Mouse (Mus musculus) MEL (cell line): ENCODE measurements around the gene Rabgap1l. TPM values are rescaled to one million over a fixed set of nuclear protein-coding genes. Genes with fewer than 3 reads are reported as not detected.

Source experiments
- DNase-seq: peaks from one replicate; pipeline ENCODE4 v3.0.0; 2011; ENCODE audit warnings: low read depth, low spot score
- H3K27ac ChIP-seq: 2 replicates; pipeline ENCODE4 v1.5.1; 2012; ENCODE audit warnings: low read depth, mild to moderate bottlenecking, control low read depth, low read length, moderate library complexity; ENCODE audit not compliant: control insufficient read depth
- H3K27me3 ChIP-seq, 2 experiments: fragments of 150-350 bp in 1 of 2; sonication (generic) in 1 of 2; 2 replicates each; pipeline ENCODE4 v1.6.1; 2012; ENCODE audit warnings: low read length in 2 of 2, mild to moderate bottlenecking in 2 of 2, improper control_type of control experiment in 1 of 2, moderate library complexity in 1 of 2; ENCODE audit not compliant: insufficient read depth in 2 of 2, control insufficient read depth in 1 of 2
- H3K36me3 ChIP-seq, 2 experiments: 2 replicates each; pipeline ENCODE4 v1.6.1; 2012 to 2014; ENCODE audit warnings: low read length in 2 of 2, improper control_type of control experiment in 1 of 2, inconsistent platforms in 1 of 2, mild to moderate bottlenecking in 1 of 2; ENCODE audit not compliant: insufficient read depth in 2 of 2, control insufficient read depth in 1 of 2
- H3K4me1 ChIP-seq, 2 experiments: fragments of 150-350 bp in 1 of 2; sonication (generic) in 1 of 2; 2 replicates each; pipeline ENCODE4 v1.6.1; 2012; ENCODE audit warnings: low read length in 2 of 2, improper control_type of control experiment in 1 of 2, mild to moderate bottlenecking in 1 of 2; ENCODE audit not compliant: insufficient read depth in 2 of 2, control insufficient read depth in 1 of 2
- H3K4me3 ChIP-seq, 2 experiments: fragments of 150-350 bp in 1 of 2; sonication (generic) in 1 of 2; 2 replicates each; pipeline ENCODE4 v1.5.1; 2012; ENCODE audit warnings: low read depth in 2 of 2, low read length in 2 of 2, mild to moderate bottlenecking in 2 of 2, moderate library complexity in 2 of 2, control low read depth in 1 of 2, improper control_type of control experiment in 1 of 2; ENCODE audit not compliant: control insufficient read depth in 1 of 2, insufficient read depth in 1 of 2
- H3K79me2 ChIP-seq: 2 replicates; pipeline ENCODE4 v1.6.1; 2012; ENCODE audit warnings: mild to moderate bottlenecking, low read length, moderate library complexity; ENCODE audit not compliant: control insufficient read depth, poor library complexity, insufficient read depth
- H3K9ac ChIP-seq: 2 replicates; pipeline ENCODE4 v1.6.1; 2012; ENCODE audit warnings: low read depth, mild to moderate bottlenecking, control low read depth, low read length, moderate library complexity; ENCODE audit not compliant: control insufficient read depth, poor library complexity, severe bottlenecking
- H3K9me3 ChIP-seq: fragments of 150-350 bp; sonication (generic); replicated peaks from 2 replicates; pipeline ENCODE4 v1.6.1; 2012; ENCODE audit warnings: mild to moderate bottlenecking, low read length, improper control_type of control experiment, moderate library complexity; ENCODE audit not compliant: insufficient read depth
- CHD1 ChIP-seq: IDR thresholded peaks from 2 replicates; pipeline ENCODE4 v1.6.1; 2012; ENCODE audit warnings: low read depth, mild to moderate bottlenecking, inconsistent platforms, low read length, improper control_type of control experiment
- CHD2 ChIP-seq: IDR thresholded peaks from 2 replicates; pipeline ENCODE4 v1.6.1; 2011; ENCODE audit warnings: low read length, improper control_type of control experiment
- CTCF ChIP-seq, 3 experiments: IDR thresholded peaks in 2 of 3; conservative IDR thresholded peaks in 1 of 3; 2 replicates each; pipeline ENCODE4 v1.5.1; 2011 to 2012; ENCODE audit warnings: low read length in 3 of 3, low read depth in 2 of 3, mild to moderate bottlenecking in 2 of 3, improper control_type of control experiment in 1 of 3, inconsistent platforms in 1 of 3, mixed read lengths in 1 of 3, moderate library complexity in 1 of 3; ENCODE audit not compliant: control insufficient read depth in 1 of 3, insufficient read depth in 1 of 3, poor library complexity in 1 of 3, severe bottlenecking in 1 of 3
- E2F4 ChIP-seq: IDR thresholded peaks from 2 replicates; pipeline ENCODE4 v1.6.1; 2011; ENCODE audit warnings: low read depth, low read length, improper control_type of control experiment, borderline replicate concordance
- EP300 ChIP-seq, 2 experiments: IDR thresholded peaks; 2 replicates each; pipeline ENCODE4 v1.6.1; 2011; ENCODE audit warnings: improper control_type of control experiment in 2 of 2, low read length in 2 of 2, low read depth in 1 of 2, mild to moderate bottlenecking in 1 of 2
- ETS1 ChIP-seq: IDR thresholded peaks from 2 replicates; pipeline ENCODE4 v1.6.1; 2012; ENCODE audit warnings: low read depth, mild to moderate bottlenecking, inconsistent platforms, low read length, improper control_type of control experiment, moderate library complexity
- GABPA ChIP-seq: IDR thresholded peaks from 2 replicates; pipeline ENCODE4 v1.6.1; 2012; ENCODE audit warnings: low read depth, mild to moderate bottlenecking, inconsistent platforms, low read length, improper control_type of control experiment, moderate library complexity
- GATA1 ChIP-seq: IDR thresholded peaks from 2 replicates; pipeline ENCODE4 v1.6.1; 2011; ENCODE audit warnings: low read depth, low read length, improper control_type of control experiment
- HCFC1 ChIP-seq: IDR thresholded peaks from 2 replicates; pipeline ENCODE4 v1.6.1; 2012; ENCODE audit warnings: low read depth, mild to moderate bottlenecking, inconsistent platforms, low read length, improper control_type of control experiment, moderate library complexity
- JUND ChIP-seq: IDR thresholded peaks from 2 replicates; pipeline ENCODE4 v1.6.1; 2011; ENCODE audit warnings: low read depth, mild to moderate bottlenecking, improper control_type of control experiment, low read length
- MAFK ChIP-seq: IDR thresholded peaks from 2 replicates; pipeline ENCODE4 v1.6.1; 2011; ENCODE audit warnings: low read depth, mild to moderate bottlenecking, low read length, improper control_type of control experiment, borderline replicate concordance
- MAZ ChIP-seq: IDR thresholded peaks from 2 replicates; pipeline ENCODE4 v1.6.1; 2012; ENCODE audit warnings: low read depth, mild to moderate bottlenecking, inconsistent platforms, low read length, improper control_type of control experiment
- MXI1 ChIP-seq: IDR thresholded peaks from 2 replicates; pipeline ENCODE4 v1.6.1; 2011; ENCODE audit warnings: mild to moderate bottlenecking, low read depth, low read length, improper control_type of control experiment
- MYC ChIP-seq: IDR thresholded peaks from 2 replicates; pipeline ENCODE4 v1.6.1; 2011; ENCODE audit warnings: low read depth, mild to moderate bottlenecking, low read length, improper control_type of control experiment, moderate library complexity
- NRF1 ChIP-seq: IDR thresholded peaks from 2 replicates; pipeline ENCODE4 v1.6.1; 2014; ENCODE audit warnings: low read depth, mild to moderate bottlenecking, inconsistent platforms, low read length, improper control_type of control experiment, moderate library complexity; ENCODE audit not compliant: poor library complexity, insufficient read depth, severe bottlenecking
- POLR2AphosphoS5 ChIP-seq: IDR thresholded peaks from 2 replicates; pipeline ENCODE4 v1.6.1; 2012; ENCODE audit warnings: low read depth, borderline replicate concordance, mild to moderate bottlenecking, inconsistent platforms, low read length, moderate library complexity, mixed read lengths
- RAD21 ChIP-seq: IDR thresholded peaks from 2 replicates; pipeline ENCODE4 v1.6.1; 2011; ENCODE audit warnings: mild to moderate bottlenecking, low read depth, low read length, improper control_type of control experiment
- SIN3A ChIP-seq: IDR thresholded peaks from 2 replicates; pipeline ENCODE4 v1.6.1; 2012; ENCODE audit warnings: low read length, improper control_type of control experiment, inconsistent platforms
- TBP ChIP-seq: IDR thresholded peaks from 2 replicates; pipeline ENCODE4 v1.8.0; 2011; ENCODE audit warnings: low read depth, low read length, improper control_type of control experiment
- TCF12 ChIP-seq: IDR thresholded peaks from 2 replicates; pipeline ENCODE4 v1.6.1; 2014; ENCODE audit warnings: low read depth, mild to moderate bottlenecking, inconsistent platforms, low read length, improper control_type of control experiment, moderate library complexity
- USF1 ChIP-seq: IDR thresholded peaks from 2 replicates; pipeline ENCODE4 v1.6.1; 2014; ENCODE audit warnings: low read depth, mild to moderate bottlenecking, inconsistent platforms, low read length, improper control_type of control experiment, moderate library complexity
- USF2 ChIP-seq, 2 experiments: IDR thresholded peaks; 2 replicates each; pipeline ENCODE4 v1.6.1; 2011 to 2012; ENCODE audit warnings: improper control_type of control experiment in 2 of 2, low read length in 2 of 2, borderline replicate concordance in 1 of 2, inconsistent platforms in 1 of 2, low read depth in 1 of 2, mild to moderate bottlenecking in 1 of 2; ENCODE audit not compliant: insufficient read depth in 1 of 2
- ZKSCAN1 ChIP-seq: IDR thresholded peaks from 2 replicates; pipeline ENCODE4 v1.6.1; 2012; ENCODE audit warnings: low read depth, mild to moderate bottlenecking, inconsistent platforms, low read length, improper control_type of control experiment, moderate library complexity
- ZMIZ1 ChIP-seq: IDR thresholded peaks from 2 replicates; pipeline ENCODE4 v1.6.1; 2012; ENCODE audit warnings: low read depth, mild to moderate bottlenecking, inconsistent platforms, low read length, improper control_type of control experiment, moderate library complexity
- ZNF384 ChIP-seq: IDR thresholded peaks from 2 replicates; pipeline ENCODE4 v1.6.1; 2012; ENCODE audit warnings: low read depth, mild to moderate bottlenecking, inconsistent platforms, low read length, improper control_type of control experiment
- polyA plus RNA-seq, 2 experiments: library from polyadenylated mRNA; stranded (reverse) in 1 of 2; unstranded in 1 of 2; fragments of >175 nt in 1 of 2; fragments of >200 nt in 1 of 2; gene quantifications; 2 replicates each; pipeline versions ENCODE4 v1.2.1 to v1.2.4; 2012; ENCODE audit warnings: low replicate concordance in 2 of 2, low read depth in 1 of 2; ENCODE audit not compliant: insufficient read length in 2 of 2, insufficient read depth in 1 of 2, missing spikeins in 1 of 2
- total RNA-seq: library from RNA; depleted of rRNA; stranded (reverse); fragments of 300-350 nt; gene quantifications from 2 replicates; pipeline ENCODE4 v1.2.3, GENCODE M21; 2012

The Rabgap1l gene
- total and polyA plus RNA-seq, 3 experiments, result 24.1 to 26.2 TPM; not detected in 1

- Histone ChIP-seq H3K4me3 (peak overlapping the region; percentile 28 to 37), H3K27me3 (no peaks in the 10 kb centered on the region), H3K79me2 (peaks cover 3% of the 10 kb centered on the region; the same call in 1 of the 2 replicates), H3K27ac (0 out of 2 replicates have a peak overlapping the region, but pooled peaks have one; percentile 4), H3K36me3 (peaks cover 0 to 37% of the 10 kb centered on the region in 2 experiments; a peak in 2 of 4 replicates), H3K9ac (peak overlapping the region; percentile 48; the same call in 1 of the 2 replicates), H3K4me1 (peaks cover 22 to 27% of the 10 kb centered on the region in 2 experiments), H3K9me3 (no peaks in the 10 kb centered on the region)
- no peak for TF ChIP-seq USF2 (IDR thresholded peaks at IDR 0.05; ENCODE audit: borderline replicate concordance in 1 of 2, insufficient read depth in 1 of 2, low read depth in 1 of 2, low read length in 2 of 2)
- TF ChIP-seq CHD1, result no peak
- 0 out of 2 replicates have a peak, but pooled peaks have one; percentile 20 for TF ChIP-seq MYC
- 0 out of 2 replicates have a peak, but pooled peaks have one; percentile 19 for TF ChIP-seq TBP
- TF ChIP-seq NRF1, result no peak
- no peak for TF ChIP-seq MAFK
- TF ChIP-seq CTCF (IDR thresholded peaks at IDR 0.05 in 2 of 3, conservative IDR thresholded peaks at IDR 0.05 in 1 of 3; ENCODE audit: control insufficient read depth in 1 of 3, insufficient read depth in 1 of 3, low read depth in 2 of 3, low read length in 3 of 3, poor library complexity in 1 of 3, severe bottlenecking in 1 of 3), result peak in 1 of 3 experiments; percentile 8; a peak in 1 of 6 replicates
- 0 out of 2 replicates have a peak, but pooled peaks have one; percentile 22 for TF ChIP-seq MXI1
- TF ChIP-seq ETS1, result peak; percentile 46; the same call in 1 of the 2 replicates
- TF ChIP-seq TCF12, result peak; percentile 63
- TF ChIP-seq POLR2AphosphoS5, result no peak
- no peak for TF ChIP-seq JUND
- TF ChIP-seq EP300 (IDR thresholded peaks at IDR 0.05; ENCODE audit: low read depth in 1 of 2, low read length in 2 of 2), result peak; percentile 30 to 56; a peak in 3 of 4 replicates
- TF ChIP-seq HCFC1, result no peak
- TF ChIP-seq MAZ, result no peak
- no peak for TF ChIP-seq USF1
- TF ChIP-seq ZNF384, result no peak
- DNase-seq, result peak; percentile 61
Observed at GRCm38 (mm10) chr1:160308996-160309395, 484.0 kb downstream of the Rabgap1l start.

GRCm38 (mm10) chr1:160308498-160308897, 484.5 kb downstream of the Rabgap1l start:
- H3K9ac ChIP-seq, result peak overlapping the region; percentile 48; the same call in 1 of the 2 replicates

More at GRCm38 (mm10) chr1:160308498-160308897, 484.5 kb downstream of the Rabgap1l start:
- Histone ChIP-seq H3K27ac (peak overlapping the region; percentile 26; the same call in 1 of the 2 replicates), H3K27me3 (no peaks in the 10 kb centered on the region), H3K9me3 (no peaks in the 10 kb centered on the region), H3K79me2 (peaks cover 3% of the 10 kb centered on the region; the same call in 1 of the 2 replicates), H3K36me3 (peaks cover 0 to 41% of the 10 kb centered on the region in 2 experiments; a peak in 2 of 4 replicates), H3K4me3 (peak overlapping the region; percentile 20 to 37; a peak in 3 of 4 replicates), H3K4me1 (peaks cover 22 to 30% of the 10 kb centered on the region in 2 experiments)
- TF ChIP-seq CHD1 (no peak), TBP (no peak), ZMIZ1 (no peak), RAD21 (no peak), USF2 (IDR thresholded peaks at IDR 0.05; ENCODE audit: borderline replicate concordance in 1 of 2, insufficient read depth in 1 of 2, low read depth in 1 of 2, low read length in 2 of 2) (no peak), GATA1 (no peak), CHD2 (no peak), ETS1 (no peak), USF1 (no peak), GABPA (no peak), MAZ (no peak), CTCF (IDR thresholded peaks at IDR 0.05 in 2 of 3, conservative IDR thresholded peaks at IDR 0.05 in 1 of 3; ENCODE audit: control insufficient read depth in 1 of 3, insufficient read depth in 1 of 3, low read depth in 2 of 3, low read length in 3 of 3, poor library complexity in 1 of 3, severe bottlenecking in 1 of 3) (no peak), JUND (no peak), MXI1 (no peak), ZKSCAN1 (no peak), SIN3A (no peak), HCFC1 (no peak), E2F4 (no peak)
- DNase-seq, result peak; percentile 47
